Mouse (Mus musculus): ENCODE data around the gene Slc50a1.

The Slc50a1 gene

DNA sequence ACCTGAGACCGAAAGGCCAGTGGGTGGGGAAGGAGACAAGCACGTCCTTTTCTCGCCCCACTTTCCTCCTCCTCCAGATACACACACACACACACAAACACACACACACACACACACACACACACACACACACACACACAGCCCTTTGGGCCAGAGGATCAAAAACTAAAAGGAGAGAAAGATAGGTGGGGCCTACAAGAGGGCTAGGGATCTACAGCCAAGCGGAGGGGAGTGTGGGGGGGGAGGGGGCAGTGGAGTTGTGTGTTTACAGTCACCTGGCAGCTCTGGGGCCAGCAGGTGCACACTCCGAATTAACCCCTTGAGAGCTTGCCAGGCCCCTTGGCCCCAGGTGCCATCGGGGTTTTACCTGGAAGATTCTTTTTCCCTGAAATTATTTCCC, 37.8 kb downstream of the Slc50a1 start:
- DNase-seq (ENCODE audit: extremely low read depth, low read depth) = no peak

DNA sequence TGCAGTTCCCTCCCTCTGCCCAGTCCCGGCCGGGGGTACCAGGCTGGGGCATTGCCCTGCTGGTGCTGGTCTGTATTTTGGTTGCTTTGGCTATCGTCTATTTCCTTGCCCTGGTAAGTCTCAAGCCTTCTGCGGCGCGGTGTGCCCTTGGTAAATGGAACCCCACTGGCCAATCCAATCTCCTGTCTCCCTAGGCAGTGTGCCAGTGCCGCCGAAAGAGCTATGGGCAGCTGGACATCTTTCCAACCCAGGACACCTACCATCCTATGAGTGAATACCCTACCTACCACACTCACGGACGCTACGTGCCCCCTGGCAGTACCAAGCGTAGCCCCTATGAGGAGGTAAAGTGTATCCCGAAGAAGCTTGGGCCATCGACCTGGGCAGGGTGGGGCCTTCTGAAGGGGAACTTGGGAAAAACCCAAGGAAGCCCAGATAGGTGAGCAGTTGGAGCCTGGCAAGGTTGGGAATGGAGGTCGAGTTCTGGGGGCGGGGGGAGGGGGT, 38.5 kb downstream of the Slc50a1 start:
- DNase-seq (ENCODE audit: extremely low read depth, low read depth) = no peak

DNA sequence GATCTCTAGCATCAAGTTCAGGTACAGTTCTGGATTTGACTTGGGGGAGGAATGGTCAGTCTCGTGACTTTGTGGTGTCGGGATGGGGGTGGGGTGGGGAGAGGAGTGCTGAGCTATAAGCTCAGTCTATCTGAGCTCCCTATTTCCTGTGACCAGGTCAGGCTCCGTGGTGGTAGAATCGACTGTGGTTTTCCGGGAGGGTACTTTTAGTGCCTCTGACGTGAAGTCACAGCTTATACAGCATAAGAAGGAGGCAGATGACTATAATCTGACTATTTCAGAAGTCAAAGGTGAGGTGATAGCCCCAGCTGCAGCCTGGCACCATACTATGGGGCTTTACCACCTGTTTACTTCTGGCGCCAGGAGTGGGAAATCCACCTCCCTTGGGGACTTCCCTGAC, 39.0 kb downstream of the Slc50a1 start:
- no peak for DNase-seq (ENCODE audit: extremely low read depth, low read depth)

DNA sequence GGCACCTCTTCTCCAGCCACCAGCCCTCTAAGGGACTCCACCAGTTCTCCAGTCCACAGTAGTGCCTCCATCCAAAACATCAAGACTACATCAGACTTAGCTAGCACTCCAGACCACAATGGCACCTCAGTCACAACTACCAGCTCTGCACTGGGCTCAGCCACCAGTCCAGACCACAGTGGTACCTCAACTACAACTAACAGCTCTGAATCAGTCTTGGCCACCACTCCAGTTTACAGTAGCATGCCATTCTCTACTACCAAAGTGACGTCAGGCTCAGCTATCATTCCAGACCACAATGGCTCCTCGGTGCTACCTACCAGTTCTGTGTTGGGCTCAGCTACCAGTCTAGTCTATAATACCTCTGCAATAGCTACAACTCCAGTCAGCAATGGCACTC, 39.8 kb downstream of the Slc50a1 start:
- no peak for DNase-seq (ENCODE audit: extremely low read depth, low read depth)

DNA sequence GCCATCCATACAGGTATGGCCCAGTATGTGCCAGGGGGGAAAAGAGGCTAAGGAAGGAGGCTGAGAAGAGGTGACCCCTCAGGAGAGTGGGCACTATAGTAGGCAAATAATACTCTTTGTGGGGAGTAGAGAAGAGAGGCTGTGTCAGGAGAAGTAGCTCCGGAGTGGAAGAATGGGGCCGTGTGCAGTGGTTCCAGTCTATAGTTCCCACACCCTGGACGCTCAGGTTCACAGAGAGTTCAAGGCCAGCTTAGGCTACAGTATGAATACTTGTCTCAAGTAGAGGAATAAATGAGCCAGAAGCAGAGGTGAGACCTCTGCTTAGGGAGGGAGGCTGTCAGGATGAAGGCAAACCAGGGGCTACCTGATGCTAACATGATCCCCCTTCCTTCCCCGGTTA, 41.1 kb downstream of the Slc50a1 start:
- no peak for DNase-seq (ENCODE audit: extremely low read depth, low read depth)

DNA sequence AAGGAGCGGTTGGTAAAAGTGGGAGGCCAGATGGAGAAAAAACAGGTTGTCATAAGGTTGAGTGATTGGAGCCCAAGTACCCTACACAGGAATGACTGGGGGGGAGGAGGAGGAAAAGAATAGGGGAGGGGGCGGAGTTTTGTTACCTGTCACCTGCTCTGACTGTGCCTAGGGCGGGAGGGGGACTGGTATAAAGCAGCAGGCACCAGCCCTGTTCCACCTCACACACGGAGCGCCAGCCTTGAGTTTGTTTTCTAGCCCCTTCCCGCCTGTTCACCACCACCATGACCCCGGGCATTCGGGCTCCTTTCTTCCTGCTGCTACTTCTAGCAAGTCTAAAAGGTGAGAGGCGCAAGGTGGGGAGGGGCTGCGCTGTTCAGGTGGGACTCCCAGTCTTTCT, 41.5 kb downstream of the Slc50a1 start, which contains the start of gene Muc1:
Muc1 (plus strand) TSS at position 222 of the 400 bp plus-strand sequence.
- no peak for DNase-seq (ENCODE audit: extremely low read depth, low read depth)

DNA sequence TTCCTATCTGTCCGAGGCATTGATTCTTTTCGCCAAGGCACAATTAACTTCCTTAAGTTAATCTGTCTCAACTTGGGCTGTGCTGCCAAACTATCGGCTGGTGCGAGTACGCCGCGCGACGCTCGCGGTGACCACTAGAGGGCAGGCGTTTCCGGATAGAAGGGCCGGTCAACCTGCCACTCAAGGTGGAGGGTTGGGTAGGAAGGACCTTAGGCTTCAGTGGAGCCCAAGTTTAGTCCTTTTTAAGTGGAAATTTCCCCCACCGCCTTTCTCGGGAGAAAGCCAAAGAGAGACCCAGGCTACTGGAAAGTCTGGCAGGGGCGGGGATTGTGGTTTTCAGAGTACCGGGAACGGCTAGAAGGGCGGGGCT, 42.2 kb downstream of the Slc50a1 start:
- DNase-seq (ENCODE audit: extremely low read depth, low read depth) = peak; percentile 69

DNA sequence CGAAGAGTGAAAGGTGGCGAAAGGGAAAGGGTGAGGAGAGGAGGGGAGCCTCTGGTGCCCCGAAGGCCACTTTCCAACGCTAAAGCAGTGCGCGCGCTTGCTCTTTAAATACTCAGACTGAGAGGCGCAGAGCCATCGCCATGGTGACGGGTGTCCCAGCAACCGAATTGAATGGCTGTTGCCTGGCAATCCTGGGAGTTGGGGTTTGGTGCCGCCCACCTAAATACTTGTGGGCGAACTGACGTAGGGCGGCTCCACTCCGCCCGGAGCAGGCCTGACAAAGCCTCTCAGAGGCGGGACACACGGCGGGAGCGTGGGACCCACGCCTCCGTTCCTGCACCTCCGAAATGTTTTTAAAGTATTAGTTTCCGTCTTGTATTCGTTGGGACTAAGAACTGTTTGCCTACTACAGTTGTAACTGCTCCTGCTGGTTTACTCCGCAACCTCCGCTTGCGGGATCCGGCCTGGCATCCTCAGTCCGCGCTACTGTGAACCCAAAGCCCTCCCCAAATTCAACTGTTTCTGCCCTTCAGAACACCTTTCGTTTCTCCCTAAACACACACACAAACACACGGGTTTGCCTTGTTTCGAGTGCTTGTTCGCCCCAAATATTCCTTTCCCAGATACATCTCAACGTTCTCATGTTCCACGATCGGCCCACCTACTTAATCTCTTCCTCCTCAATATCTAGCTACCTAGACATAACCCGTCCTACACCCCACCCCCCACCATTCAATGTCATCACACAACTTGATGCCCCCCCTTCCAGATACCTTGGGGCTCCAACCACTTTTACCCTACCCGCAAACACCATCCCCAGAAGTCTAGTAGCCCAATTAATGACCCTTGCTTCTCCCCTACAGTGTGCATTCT, 42.8 kb downstream of the Slc50a1 start:
- DNase-seq (ENCODE audit: extremely low read depth, low read depth) = no peak

DNA sequence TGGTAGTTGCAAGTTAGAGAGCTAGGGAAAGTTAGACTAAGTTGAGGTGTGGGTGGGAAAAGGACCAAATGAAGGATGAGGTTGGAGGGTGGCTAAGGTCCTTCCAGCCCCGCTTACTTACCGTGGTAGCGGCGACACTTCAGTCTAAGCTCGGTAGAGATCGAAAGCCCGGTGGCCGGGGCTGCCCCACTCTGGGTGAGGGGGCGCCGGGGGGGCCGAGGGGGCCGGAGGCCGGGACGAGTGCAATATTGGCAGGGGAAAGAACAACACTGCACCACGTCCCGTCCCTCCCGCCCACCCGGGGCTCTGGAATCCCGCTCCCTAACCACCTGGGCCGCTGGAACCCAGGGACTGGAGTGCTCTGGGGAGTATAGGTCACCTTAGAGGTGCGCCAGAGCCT, 43.5 kb downstream of the Slc50a1 start, which contains the start of gene Mtx1:
Mtx1 (minus strand) TSS at position 189 of the 400 bp plus-strand sequence.
- DNase-seq (ENCODE audit: extremely low read depth, low read depth) = no peak

DNA sequence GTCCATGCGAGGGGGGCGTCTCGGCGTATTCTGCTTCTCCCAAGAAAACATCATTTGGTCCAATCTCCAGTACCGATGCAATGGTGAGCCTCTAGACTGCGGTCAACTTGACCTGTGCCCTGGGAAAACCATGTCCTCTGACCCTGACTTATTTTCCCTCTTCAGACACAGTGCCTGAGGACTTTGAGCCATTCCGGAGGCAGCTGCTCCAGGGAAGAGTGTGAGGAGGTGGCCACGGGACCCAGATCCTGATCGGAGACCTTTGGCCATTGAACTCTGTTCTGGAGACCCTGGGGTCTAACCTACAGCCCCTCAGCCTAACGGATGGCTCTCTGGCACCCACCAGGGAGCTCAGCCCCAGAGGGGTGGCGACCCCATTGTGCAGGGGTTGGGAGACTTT, 44.0 kb downstream of the Slc50a1 start:
- no peak for DNase-seq (ENCODE audit: extremely low read depth, low read depth)

DNA sequence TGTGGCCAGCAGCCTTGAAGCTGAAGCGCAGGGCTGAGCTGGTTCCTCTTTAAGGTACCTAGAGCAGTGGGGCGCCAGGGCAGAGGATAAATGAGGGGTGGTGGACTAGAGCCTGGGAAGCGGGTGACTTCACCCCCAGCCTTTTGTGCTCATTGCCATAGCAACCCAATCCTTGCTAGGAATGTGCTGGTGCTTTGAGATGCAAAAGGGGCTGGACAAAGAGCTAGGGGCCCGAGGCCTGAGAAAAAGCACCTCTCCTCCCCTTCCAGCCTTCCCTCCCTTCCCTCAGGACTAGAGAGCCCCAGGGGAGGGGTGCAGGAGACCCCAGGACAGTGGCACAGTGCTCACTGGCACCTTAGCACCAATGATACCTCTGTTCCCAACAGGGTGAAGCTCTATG, 44.5 kb downstream of the Slc50a1 start:
- DNase-seq (ENCODE audit: extremely low read depth, low read depth) = no peak

DNA sequence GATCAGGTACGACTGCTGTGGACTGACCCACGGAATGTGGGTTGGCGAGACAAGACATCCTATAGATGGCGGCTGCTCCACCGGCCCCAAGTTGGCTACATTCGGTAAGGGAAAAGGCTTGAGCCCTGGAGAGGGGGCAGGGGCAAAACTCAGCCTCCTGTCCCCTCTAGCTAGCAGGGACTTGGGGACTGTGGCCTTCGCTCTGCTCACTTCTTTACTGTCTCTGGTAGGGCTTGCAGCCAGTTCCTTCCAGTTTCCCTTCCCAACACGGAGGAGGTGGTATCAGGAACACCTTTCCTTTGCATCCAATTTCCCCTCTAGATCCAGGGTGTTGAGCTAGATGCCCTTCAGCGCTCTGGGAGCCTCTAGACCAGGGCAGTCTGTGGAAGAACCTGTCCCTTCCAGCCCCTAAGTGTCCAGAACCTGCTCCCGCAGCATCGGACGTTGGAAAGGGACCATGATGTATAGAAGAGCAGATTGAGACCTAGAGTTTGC, 45.0 kb downstream of the Slc50a1 start:
- DNase-seq (ENCODE audit: extremely low read depth, low read depth) = no peak

DNA sequence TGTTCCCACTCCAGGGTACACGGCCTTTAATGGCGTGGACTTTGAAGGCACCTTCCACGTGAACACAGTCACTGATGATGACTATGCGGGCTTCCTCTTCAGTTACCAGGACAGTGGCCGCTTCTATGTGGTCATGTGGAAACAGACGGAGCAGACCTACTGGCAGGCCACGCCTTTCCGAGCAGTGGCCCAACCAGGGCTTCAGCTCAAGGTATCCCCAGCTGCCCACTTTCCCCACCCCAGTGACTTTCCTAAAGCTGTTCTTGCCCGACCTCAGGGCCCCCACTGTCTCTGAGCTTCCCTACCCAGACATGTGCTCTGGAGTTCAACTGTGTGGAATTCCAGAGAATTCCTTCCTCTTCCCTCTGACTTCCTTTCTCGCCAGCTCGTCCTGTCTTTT, 45.6 kb downstream of the Slc50a1 start:
- no peak for DNase-seq (ENCODE audit: extremely low read depth, low read depth)

DNA sequence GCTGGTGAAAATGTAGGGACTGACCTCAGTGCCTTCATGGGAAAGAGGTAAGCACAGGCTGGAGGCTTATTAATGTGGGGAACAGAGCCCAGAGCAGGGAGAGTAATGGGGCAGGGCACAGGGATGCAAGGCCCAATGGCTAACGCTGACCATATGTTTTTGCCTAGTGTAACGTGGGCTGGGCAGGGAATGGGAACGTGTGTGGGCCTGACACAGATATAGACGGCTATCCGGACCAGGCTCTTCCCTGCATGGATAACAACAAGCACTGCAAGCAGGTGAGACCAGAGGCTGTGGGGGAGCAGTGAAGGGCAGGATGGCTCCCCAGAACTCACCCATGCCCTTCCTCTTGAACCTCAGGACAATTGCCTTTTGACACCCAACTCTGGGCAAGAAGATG, 49.2 kb downstream of the Slc50a1 start:
- DNase-seq (ENCODE audit: extremely low read depth, low read depth) = no peak

DNA sequence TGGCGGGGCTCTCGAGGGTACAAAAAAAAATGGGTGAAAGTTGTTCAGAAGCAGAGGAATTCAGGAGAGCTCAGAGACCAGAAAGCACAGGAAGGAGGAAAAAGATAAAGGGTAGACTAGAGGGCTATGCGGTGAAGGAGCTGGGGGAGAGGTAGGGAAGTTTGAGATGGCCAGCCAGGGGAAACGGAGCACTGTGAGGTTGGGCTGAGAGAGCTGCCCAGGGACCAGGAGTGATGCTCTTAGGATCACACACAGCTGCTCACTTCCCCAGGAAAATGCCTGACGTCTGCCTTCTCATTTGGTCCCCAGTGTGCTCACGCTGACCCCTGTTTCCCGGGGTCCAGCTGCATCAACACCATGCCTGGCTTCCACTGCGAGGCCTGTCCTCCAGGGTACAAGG, 50.8 kb downstream of the Slc50a1 start:
- no peak for DNase-seq (ENCODE audit: extremely low read depth, low read depth)

DNA sequence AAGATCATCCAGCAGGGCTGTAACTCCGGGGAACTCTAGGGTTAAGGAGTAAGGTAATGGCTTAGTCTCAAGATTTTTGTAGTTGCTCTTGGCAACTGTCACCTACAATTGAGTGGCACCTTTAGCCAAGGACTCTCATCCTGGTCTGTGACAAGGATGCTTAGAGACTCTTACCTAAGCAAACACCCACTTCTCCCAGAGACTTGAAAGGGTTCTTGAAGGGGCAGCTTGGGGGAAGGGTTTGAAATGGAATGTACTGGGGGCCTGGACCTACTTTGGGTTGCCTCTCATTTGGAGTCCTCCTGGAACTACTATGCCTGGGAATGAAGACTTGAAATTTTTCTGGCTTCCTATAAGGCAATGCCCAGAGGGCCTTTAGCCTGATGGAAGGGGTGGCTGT, 52.1 kb downstream of the Slc50a1 start:
- DNase-seq (ENCODE audit: extremely low read depth, low read depth) = no peak

Data from MEL-GATA-1-ER (cell line).